Mouse (Mus musculus) T-helper 1 cell (primary cell): ENCODE data around the gene Syt2.

Experiments used
- in situ Hi-C: fragments of 300-600 bp; cut with MboI, MseI; formaldehyde crosslinking; loops from one replicate; pipeline ENCODE4 v1.15.1; 2025; ENCODE audit warnings: high pct_unique_total_duplicates

The Syt2 gene

DNA sequence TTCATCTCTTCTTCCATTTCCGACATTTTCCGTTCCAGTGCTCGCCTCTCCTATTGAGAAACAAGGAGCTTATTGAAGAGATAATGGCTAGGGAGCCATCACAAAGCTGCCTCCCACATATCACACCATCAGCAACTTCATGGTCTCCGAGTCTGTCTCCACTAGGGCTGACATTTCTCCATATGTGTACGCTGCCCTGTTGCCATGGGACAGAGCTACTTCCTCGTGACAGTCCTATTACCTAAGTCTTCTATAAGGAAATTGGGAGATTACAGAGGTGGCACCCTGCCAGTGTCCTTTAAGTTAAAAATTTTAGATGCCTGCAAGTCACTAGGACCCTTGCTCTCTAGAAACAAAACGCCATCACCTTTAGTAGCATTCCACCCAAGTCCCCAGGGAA is 125.5 kb downstream of the Syt2 start:
- in situ Hi-C loops = no loop called here

DNA sequence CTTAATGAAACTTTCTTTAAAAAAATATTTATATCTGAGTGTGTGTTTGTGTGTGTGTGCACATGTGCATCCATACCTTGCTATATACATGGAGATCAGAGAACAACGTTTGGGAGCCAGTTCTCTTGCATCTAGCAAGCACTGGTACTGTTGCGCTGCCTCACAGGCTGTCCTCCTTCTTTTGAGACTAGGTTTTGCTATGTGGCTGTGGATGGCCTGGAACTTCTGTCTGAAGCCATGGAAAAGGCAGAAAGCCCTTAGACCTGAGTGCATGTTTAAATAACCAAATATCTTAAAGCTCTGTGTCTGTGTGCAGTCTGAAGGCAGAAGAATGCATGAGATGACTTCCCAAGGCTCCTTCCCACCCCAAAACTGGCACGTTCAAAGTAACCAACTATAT is 126.3 kb downstream of the Syt2 start:
- in situ Hi-C loops = no loop called here

DNA sequence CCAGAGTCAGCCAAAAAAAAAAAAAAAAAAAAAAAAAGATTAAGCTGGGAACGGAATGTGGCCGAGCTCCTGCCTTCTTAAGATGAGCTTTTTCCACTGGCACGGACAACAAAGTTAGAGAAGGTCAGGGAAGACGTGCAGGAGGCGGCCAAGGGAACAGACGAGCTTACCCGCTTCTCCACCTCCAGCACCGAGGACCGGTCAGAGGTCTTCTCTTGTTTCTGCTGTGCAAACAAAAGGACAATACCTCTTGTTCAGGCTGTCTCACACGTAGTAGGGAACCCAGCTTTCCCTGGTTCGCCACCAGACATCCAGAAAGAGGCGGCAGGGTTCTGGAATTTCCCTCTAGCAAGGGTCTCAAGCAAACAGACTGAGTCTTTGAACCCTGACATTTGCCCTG is 126.8 kb downstream of the Syt2 start:
- in situ Hi-C loops = no loop called here

DNA sequence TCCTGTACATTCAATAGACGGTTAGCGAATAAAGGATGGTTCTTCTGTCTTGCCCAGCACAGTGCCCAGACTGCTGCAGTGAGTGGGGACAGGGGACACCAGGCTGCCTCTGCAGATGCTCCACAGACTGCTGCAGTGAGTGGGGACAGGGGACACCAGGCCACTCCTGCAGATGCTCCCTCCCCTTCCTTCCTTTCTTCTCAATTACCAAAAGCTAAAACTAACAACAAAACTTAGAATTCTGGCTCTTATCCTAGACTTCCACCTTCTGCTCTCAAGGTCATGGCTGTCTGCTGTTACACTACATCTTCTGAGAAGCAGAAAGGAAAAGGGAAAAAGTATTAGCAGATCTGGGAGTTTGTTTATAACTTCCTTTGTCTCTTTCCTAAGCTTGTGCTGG is 127.8 kb downstream of the Syt2 start:
- in situ Hi-C loops = no loop called here

DNA sequence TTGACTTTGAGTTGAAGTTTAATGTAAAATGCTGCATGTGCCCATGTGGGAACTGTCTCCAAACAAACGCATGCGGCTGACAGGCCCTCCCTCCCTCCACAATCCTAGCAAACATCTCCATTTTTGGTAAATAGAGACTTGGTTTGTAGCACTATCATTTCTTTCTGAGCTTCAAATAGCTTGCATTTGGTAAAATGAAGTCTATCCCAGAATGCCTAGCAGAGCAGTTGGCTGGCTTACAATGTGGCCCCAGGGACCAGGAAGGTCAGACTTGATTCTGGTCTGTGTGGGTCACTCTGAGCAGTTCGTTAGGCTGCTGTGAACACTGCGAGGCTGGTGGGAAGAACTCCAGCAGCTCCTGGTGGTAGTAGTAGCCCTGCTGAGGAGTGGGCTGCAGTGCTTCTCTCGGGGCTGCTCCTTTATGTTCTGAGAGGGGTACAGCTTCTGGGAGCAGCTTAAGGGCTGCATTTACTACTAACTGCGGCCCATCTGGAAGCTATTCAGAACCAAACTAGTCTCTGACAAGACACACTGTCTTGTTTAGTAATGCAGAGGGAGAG is 128.3 kb downstream of the Syt2 start:
- in situ Hi-C loops = no loop called here

DNA sequence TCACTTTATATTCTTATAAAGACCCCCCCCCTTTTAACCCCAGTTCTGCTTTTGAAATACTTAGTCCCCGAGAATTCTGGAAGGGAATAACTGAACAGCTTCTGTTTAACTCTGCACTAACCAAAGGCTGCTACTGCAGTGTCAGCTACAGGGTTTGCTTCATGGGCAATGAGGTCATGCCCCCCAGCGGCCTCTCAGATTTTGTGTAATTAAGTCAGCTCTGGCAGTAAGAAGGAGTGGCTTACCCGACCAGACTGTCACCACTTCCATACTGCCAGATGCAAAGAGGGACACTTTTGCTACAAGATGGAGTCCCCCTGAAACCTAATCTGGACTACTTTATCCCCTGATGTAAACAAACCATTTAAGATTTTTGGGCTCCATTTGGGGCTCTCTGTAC is 129.2 kb downstream of the Syt2 start:
- in situ Hi-C loops = no loop called here

DNA sequence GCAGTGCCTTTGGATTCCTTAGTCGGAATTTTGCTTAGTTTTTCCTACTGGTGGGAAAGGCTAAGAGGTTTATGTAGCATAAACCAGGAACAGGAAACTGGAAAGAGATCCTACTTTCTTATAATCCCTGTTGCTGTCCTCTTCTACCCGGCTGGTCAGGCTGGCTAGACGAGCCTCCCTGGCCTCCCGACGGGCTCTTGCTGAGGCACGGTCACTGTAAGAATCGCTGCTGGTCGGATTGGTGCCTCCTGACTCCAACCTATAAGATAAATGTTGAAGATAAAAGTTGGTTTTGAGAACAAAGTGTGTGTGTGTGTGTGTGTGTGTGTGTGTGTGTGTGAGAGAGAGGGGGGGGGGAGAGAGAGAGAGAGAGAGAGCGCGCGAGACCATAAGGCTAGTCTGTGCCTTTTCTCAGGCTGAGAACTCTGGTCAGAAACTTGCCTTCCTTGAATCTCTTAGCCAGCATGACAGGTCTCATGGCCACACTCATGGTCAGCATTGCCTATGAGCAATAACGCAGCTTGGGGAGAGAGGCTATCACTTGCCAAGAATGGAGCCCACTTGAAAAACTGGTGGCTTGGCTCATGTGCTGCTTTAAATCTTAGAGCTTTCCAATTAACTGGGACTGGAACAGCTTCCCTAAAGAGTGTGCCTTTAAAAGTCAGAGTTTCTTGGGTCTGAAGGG is 130.9 kb downstream of the Syt2 start:
- in situ Hi-C loops = no loop called here

DNA sequence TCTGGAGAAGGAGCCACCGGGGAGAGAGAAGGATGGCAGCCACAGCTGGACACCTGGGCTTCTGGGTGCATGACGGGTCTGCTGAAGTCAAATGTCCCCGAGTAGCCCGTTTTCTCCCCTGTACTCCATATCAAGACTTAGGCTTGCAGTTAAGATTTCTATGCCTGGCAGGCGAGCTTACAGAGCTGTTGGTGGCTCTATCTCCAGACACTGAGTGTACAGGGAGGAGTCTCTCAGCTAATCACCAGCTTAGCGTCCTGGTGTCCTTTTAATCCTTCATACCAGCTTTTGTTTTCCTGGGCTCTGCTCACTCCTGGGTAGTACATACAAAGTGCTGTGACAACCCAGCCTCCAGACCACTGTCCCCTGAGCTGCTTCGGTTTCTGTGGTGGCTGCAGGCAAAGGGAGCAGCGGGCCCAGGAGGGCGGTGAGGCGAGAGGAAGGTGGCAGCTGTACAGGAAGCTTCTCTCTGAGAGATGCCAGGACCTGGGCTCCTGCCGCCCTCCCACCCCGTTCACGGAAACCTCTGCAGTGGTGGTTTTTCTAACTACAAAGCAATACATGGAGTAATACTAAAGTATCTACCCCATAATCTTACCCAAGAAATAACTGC is 131.6 kb downstream of the Syt2 start:
- in situ Hi-C loops = no loop called here

DNA sequence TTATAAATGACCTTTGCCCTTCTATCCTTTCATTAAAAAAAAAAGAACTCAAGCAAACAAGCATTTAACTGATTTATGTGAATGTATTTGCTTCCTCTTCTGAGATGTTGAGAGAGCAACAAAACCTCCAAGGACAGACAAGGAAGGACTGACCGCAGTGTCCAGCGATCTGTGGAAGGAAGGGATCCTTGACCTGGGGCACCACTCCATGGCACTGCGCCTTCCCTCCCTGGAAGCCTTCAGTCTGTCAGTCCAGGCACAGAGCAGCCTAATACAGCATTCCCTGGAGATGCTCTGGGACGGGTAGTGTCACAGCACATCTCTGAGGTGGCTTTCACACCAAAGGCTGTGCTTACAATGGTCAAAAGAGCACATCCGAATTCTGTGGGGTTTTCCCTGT is 136.3 kb downstream of the Syt2 start:
- in situ Hi-C loops = no loop called here

DNA sequence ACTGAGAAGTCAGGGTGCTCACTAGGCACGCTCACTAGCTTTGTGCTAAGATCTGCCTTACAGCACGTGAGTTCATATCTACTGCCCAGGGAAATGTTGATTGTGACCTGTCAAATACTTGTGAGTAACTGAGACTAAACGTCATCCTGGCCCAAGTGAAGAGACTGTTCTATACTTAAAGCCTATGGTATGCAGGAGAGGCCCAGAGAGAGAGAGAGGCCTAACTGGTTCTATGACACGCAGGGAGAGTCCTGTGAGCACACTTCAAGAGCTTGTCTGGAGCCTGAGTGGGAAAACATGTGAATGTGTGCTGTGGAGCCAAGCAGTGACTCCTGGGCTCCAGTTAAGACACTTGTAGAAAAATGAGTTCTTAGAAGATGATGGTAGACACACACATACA is 137.5 kb downstream of the Syt2 start:
- in situ Hi-C loops = no loop called here

DNA sequence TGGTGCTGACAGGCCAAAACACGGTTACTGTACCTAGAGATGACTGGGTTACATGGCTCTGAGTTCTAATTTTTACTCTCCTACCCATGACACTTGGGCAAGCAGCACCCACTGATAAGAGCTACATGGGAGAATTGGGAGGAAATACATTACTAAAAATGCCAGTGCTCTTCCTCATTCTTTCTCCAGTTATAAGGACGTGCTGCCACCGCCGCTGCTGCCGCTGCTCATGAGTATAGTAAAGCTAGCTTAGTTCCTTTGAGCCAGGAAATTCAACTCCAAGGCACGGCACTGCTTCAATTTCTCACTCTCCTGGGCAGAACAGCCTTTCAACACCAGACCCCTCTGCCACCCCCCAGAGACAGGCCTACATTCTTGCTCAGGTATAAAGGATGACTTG is 138.0 kb downstream of the Syt2 start:
- in situ Hi-C loops = no loop called here

DNA sequence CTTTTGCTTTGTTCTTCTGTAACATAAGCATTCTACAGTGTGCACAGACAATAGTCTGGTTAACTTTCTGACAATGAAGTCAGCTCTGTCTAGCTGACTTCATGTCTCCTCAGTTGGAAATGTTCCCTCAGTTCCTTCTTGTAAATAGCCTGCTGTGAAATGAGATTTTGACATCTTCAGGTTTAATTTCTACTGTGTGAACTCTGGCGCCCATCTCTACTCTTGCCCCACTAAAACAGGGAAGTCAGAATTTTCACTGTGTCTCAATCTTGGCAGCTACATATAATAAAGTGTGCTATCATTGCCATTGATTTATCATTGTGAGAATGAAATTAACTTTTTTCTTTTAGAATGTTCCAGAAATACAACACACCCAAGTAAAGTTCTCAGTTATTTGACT is 138.4 kb downstream of the Syt2 start:
- in situ Hi-C loops = no loop called here

DNA sequence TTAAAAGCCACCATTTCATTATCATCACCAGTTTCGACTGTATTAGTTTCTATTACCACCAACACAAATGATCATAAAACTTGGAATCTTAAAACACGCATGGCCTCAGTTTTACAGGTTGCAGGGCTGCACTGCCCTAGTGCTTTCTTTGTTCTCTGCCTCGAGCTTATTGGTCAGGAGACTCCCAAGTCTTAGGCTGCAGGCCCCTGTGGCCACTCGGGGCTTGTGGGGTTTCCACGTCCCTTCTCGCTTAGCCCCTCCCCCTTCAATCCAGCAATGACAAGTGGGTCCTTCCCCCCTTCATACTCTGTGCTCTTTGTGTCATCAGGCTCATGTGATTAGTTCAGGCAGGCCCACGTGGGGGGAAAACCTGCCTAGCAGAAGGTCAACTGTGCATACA is 141.6 kb downstream of the Syt2 start:
- in situ Hi-C loops = no loop called here

DNA sequence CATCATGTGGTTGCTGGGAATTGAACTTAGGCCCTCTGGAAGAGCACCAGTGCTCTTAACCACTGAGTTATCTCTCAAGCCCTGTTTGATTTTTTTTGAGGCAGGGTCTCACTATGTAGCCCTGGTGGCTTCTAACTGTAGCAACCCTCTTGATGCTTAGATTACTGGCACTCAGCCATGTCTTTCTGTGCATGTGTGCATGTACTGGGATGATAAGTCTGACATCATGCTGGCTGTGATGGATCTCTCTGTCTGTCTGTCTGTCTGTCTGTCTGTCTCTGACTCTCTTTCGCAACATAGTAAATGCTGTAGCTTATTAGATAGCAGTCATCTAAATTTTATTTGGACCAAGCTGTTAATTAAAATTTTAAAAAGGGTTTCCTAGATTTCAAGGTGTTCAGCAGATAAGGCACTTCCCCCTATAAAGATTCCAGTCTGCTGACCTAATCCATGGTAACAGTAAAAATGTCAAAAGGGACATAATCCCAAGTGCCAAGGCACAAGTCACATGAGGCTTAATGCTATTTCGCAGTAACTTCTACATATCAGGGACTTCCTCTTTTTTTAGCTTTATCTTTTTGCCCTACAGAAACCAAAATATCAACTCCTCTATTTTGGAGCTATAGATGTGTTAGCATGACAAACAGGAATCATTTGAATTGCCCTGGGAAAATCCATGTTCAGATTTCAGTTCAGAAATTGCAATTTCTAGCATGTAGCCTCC is 144.4 kb downstream of the Syt2 start:
- in situ Hi-C loops = no loop called here

DNA sequence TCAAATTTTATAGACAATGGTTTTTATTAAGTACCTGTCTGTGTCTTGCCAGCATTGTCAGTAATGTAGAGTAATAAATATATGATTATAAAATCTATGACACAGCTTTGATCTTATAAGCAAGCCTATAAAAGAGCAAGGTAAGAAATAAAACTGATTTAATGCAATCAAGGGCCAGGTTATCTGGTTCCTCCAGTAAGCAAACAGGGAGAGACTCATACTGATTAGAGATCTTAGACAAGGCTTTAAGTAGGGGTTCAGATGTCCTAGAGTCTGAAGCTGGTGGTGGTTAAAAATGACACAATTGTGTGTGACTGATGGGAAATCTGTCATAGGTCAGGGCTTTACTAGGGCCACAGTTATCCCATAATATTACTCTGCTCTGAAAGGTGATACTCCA is 145.0 kb downstream of the Syt2 start:
- in situ Hi-C loops = no loop called here

DNA sequence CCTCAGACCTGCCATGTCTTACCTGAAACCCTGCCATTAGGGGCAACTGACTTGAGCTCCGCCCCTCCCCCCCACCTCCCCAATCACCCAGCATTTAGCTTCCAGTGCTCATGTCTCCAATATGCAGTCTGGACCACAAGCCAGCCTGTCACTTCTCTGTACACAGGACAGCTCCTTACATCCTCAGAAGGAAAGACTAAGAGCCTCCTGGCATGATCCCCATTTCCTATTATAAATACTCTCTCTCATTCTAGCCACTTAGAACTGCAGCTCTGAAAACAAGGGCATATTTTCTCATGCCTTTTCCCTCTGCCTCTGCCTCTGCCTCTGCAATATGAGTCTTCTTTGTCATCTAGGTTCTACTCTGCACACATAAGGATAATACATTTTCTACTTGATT is 149.6 kb downstream of the Syt2 start:
- in situ Hi-C loops = no loop called here

DNA sequence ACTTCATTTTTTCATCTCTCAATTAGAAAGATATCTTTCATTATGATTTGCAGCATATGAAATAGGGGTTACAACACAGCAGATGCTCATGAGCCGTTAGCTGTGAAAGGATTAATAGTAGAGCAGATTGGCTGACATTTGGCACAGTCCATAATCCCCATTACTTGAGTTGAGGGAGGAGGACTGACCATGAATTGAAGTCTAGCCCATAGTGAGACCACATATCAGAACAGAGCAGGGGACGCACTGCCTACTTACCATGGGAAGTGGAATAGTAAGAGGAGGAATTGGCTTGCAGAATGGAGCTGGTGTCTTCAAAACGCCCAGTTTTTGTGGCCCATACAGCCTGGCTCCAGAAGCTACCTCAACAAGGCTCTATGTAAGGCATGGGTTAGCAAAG is 150.1 kb downstream of the Syt2 start:
- in situ Hi-C loops = no loop called here

DNA sequence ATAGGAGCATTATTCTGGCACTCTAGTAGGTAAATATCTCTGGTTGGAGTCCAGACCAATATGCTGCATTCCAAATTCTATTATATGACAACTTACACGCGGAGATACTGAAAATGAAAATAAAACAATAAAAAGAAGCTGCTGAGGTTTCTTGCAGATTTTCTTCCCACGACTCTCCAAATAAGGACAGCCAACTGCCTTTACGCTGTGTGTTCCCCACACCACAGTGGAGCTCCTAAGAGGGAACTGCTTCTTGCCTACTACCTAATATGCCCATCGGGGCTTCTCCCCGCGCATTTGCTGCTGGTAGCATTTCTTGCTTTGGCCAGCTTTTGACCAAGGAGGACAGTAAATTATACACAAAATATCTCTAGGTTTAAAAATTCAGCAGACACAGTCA is 155.3 kb downstream of the Syt2 start:
- in situ Hi-C loops = no loop called here

DNA sequence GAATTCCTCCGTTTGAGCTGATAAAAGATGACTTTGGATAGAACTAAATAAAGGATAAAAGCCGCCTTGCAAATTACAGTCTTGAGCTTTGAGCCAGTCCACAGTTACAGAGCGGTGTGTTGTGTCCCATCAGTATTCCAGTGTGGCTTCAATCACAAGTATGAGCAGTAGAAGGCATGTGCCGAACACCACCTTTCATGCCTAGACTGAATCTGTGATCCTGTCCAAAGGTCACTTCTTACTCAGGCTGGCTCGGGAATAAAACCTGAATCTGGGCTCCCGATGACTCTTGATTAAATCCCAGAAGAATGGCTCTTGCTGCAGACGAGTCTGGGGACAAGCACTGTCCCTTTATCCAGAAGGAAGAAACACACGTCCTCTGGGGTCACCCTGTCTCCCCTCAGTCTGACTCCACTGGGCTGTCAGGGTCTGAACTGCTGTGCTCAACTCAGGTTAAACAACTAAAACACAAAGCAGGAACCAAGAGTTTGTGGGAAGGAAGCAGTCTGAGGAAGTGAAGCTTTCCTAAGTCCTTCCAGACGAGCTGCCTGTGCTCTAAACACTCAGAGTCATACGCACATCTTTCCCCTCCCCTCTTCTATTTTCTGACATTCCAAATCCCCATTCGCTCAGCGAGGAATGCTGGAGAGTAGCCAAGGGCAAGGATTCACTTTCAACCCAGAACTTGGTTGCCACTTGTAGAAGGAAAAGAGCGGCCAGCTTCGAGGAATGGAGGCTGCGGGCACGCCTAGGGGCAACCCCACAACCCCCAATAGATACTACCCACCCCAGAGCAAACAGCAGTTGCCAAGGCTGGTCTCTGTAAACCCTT is 157.0 kb downstream of the Syt2 start:
- in situ Hi-C loops = no loop called here

DNA sequence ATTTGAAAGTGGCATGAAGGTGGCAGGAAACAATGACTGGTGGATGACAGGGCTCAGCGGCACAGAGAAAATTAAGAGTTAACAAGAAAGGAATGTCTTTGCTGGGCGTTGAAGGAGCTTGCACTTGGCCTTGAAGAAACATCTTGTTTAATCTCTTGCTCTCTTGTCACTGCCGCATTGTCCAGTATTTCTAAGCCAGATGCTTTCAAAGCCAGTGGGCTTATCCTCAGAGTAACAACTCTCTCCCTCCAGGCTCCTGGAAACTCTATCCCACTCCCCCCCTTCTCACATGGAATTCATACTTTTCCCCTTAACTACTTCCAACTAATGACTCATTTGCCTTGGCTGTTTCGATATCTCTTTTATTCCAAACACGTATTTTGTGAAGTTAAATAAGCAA is 157.9 kb downstream of the Syt2 start:
- in situ Hi-C loops = no loop called here

DNA sequence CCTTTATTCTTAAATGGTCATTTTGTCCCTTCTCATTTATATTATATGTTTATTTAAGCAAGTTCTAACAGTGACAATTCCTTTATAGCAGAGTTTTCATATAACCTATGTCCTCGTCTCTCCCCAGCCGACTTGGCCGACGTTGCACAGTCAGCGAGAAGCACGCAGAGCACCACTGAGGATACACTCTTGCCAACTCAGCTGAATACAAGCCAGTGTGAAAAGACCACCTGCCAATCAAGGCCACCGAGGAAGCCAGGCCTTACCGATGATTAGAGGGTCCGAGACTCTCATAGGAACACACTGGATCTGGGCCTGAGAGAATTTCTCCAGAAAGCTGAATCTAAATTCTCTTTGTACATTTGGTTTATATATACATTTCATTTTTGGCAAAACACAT is 159.0 kb downstream of the Syt2 start:
- in situ Hi-C loops = no loop called here
